Mouse (Mus musculus) mesoderm, embryonic 11.5 days (tissue): ENCODE measurements around the gene Dvl1.

ENCODE experiments used
- DNase-seq: peaks from one replicate; pipeline ENCODE4 v3.0.0-alpha.2; 2012; ENCODE audit warnings: low read depth, low spot score

Gene Dvl1

GRCm38 (mm10) chr4:155869317-155870033 is 22.3 kb downstream of the Dvl1 start, which contains the start of the genes Cptp and Ints11:
TSS of gene Cptp (minus strand) at chr4:155869440.
TSS of gene Ints11 (plus strand) at chr4:155869546.
- peak; percentile 96 for DNase-seq

- DNase-seq: no peak
Measured at GRCm38 (mm10) chr4:155871404-155871803, 24.2 kb downstream of the Dvl1 start.

GRCm38 (mm10) chr4:155883587-155883986 is 36.4 kb downstream of the Dvl1 start:
- no peak for DNase-seq

GRCm38 (mm10) chr4:155886330-155886729 is 39.1 kb downstream of the Dvl1 start:
- no peak for DNase-seq

GRCm38 (mm10) chr4:155887674-155888073 is 40.5 kb downstream of the Dvl1 start:
- DNase-seq: no peak

- no peak for DNase-seq
Measured at GRCm38 (mm10) chr4:155888181-155888580, 41.0 kb downstream of the Dvl1 start.

GRCm38 (mm10) chr4:155889316-155889715 is 42.1 kb downstream of the Dvl1 start:
- no peak for DNase-seq

- DNase-seq: no peak
Measured at GRCm38 (mm10) chr4:155891011-155891471, 43.8 kb downstream of the Dvl1 start.

GRCm38 (mm10) chr4:155891551-155892001 is 44.4 kb downstream of the Dvl1 start, which contains the start of the genes Pusl1 and Acap3:
TSS of gene Pusl1 (minus strand) at chr4:155891781.
TSS of gene Acap3 (plus strand) at chr4:155891822.
- DNase-seq: peak; percentile 97

- peak; percentile 86 for DNase-seq
Measured at GRCm38 (mm10) chr4:155892017-155892416, 44.8 kb downstream of the Dvl1 start.

GRCm38 (mm10) chr4:155892438-155893211 is 45.4 kb downstream of the Dvl1 start:
- DNase-seq: peak; percentile 58

- no peak for DNase-seq
Measured at GRCm38 (mm10) chr4:155893212-155893690, 46.0 kb downstream of the Dvl1 start.

- no peak for DNase-seq
Measured at GRCm38 (mm10) chr4:155894311-155894881, 47.2 kb downstream of the Dvl1 start.

- no peak for DNase-seq
Measured at GRCm38 (mm10) chr4:155895216-155895615, 48.0 kb downstream of the Dvl1 start.

GRCm38 (mm10) chr4:155895826-155896225 is 48.6 kb downstream of the Dvl1 start:
- no peak for DNase-seq

- DNase-seq: no peak
Measured at GRCm38 (mm10) chr4:155896461-155896860, 49.3 kb downstream of the Dvl1 start.

- DNase-seq: no peak
Measured at GRCm38 (mm10) chr4:155898318-155898717, 51.1 kb downstream of the Dvl1 start.

GRCm38 (mm10) chr4:155899355-155899754 is 52.2 kb downstream of the Dvl1 start:
- no peak for DNase-seq

- DNase-seq: no peak
Measured at GRCm38 (mm10) chr4:155901205-155901604, 54.0 kb downstream of the Dvl1 start.

- DNase-seq: no peak
Measured at GRCm38 (mm10) chr4:155903246-155903645, 56.0 kb downstream of the Dvl1 start.

- peak; percentile 37 for DNase-seq
Measured at GRCm38 (mm10) chr4:155904318-155905102, 57.3 kb downstream of the Dvl1 start.
